Mouse (Mus musculus): ENCODE results near the gene Ifngr1. TPM values are rescaled to one million over a fixed set of nuclear protein-coding genes. Genes with fewer than 3 reads are reported as not detected.
"Not testable (repeated sequence)": the region's sequence is repeated elsewhere in the genome, so short reads cannot be mapped to it uniquely, and the experiment has no call there.

Ifngr1 gene
- total RNA-seq, 2 experiments from 2014 or later = 57.1 to 63.8 TPM

GRCm38 (mm10) chr10:19584846-19585245 is 6.9 kb upstream of the Ifngr1 start:
- intact Hi-C loops (cut with DNase I) = no loop called here

GRCm38 (mm10) chr10:19585860-19586259 is 5.9 kb upstream of the Ifngr1 start:
- no peak for DNase-seq
- intact Hi-C loops (cut with DNase I) = no loop called here

More at GRCm38 (mm10) chr10:19584846-19585245, 6.9 kb upstream of the Ifngr1 start:
- DNase-seq = no peak

DNA sequence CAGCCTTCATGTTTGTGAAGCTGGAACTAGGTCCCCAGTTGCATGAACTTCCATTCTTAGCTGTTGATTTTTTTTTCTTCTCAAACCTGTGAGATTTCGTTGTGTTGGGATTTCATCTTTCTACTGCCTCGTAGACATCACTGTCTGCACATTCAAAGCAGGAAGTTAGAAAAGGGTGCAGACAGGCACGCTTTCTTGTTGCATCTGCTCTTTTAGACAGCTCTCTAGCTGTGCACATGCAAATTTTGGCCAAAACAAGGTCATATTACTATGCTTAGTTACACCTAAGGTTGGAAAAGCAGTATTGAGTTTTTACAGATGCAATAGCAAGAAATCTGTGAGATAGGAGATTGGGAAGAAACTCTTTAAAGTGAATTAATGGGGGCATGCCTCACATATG is 4.5 kb upstream of the Ifngr1 start:
- intact Hi-C loops (cut with DNase I) = no loop called here
- no peak for DNase-seq

DNA sequence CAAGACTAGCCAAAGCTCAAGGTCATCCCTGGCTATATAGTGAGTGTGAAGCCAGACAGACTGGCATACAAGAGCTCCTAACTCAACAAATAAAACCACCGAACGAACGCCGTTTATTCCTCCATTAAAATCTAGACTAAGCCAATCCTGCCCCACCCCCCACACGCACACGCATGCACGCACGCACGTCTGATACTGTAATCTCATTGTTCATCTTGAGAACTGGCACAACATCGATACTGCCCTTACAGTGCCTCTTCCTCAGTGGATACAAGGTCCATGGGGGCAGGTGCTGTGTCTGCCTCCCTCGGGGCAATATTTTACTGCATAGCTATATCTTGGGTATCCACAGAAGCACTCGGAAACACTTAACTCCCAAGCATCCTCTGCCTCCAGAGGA is 2.1 kb upstream of the Ifngr1 start:
- intact Hi-C loops (cut with DNase I) = no loop called here
- DNase-seq = no peak

DNA sequence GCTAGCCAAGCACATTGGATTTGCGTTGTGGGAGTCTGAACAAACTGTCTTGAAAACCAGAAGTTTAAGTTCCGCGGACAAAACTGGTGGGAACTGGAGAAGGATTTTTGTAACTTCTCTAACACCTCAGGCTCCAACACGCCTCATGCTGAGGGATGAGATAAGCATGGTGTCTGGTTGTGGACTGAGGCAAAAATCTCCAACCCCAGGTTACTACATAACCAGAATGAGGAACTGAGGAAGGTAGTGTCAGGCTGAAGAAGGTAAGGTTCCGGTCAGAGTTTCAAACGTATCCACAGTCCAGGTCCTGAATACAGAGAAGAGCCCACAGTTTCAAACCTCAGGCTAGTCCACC is 486 bp upstream of the Ifngr1 start:
- DNase-seq = no peak
- intact Hi-C loops (cut with DNase I) = no loop called here

- intact Hi-C loops (cut with DNase I) = no loop called here
- DNase-seq = no peak
These were observed 807 bp downstream of the Ifngr1 start for GRCm38 (mm10) chr10:19592556-19592955.

DNA sequence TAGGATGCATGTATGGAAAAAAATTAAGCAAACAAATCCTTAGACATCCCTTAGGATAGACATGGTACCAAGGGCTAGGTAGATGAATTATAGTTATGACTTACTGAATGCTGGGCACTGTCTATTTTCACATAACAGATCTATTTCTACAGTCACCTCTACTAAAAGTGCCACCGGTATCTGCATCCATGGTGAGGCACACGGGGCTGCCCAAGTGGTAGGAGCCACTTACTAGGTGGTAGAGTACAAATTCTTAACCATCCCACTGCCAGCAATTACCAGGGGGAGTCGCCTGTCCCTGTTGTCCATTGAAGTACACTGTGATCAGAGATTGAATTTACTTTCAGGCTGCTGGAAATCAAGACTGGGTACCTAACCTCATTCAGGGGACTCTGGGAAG is 1.5 kb downstream of the Ifngr1 start:
- no peak for DNase-seq
- intact Hi-C loops (cut with DNase I) = no loop called here

DNA sequence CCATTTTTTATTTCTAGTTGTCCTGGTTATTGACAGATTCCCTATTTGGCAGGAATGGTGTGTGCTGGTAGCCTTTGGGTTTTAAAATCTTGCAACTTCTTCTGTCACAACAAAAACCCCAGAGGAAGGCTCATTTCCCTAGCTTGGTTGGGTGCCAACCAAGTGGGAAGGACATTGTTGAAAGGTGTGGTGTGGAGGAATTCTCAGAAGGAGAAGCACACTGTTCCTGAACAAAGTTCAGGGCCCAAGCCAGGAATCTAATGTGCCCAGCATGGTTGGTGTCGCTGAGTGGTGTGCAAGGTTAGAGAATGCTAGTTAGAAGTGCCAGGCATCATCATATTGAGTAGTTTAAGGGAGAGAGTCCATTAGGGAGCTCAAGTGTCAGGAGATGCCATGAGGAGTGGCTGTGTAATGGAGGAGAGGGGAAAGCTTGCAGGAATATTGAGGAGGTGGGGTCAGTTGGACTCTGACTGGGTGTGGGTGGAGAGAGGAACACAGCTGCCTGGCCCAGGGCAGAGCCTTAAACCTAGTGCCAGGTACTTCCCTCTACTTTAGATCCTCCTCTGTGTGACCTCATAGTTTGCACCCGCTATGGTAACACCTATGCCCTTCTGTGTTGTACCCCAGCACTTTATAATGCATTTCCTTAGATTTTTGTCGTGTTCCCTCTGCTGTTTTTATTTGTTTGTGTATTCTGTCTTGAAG is 2.6 kb downstream of the Ifngr1 start:
- intact Hi-C loops (cut with DNase I) = no loop called here
- no peak for DNase-seq

DNA sequence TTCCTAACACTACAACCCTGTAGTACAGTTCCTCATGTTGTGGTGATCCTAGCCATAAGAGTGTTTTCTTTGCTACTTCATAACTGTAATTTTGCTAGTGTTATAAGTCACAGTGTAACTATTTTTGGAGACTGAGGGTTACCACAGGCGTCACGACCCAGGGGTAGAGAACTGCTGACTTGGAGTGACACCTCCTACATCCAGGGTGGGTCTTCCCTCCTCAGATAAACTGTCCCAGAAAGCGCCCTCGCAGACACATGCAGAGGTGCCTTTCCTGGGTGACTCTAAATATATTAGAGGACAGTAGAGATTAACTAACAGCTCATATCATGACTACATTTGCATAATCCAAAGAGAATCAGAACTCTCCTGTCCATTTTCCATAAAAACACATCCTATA is 5.1 kb downstream of the Ifngr1 start:
- intact Hi-C loops (cut with DNase I) = loop anchor here (5.0 kb wide), 1 partner anchor 105 kb away; no protein-coding TSS in a partner anchor
- DNase-seq = no peak

DNA sequence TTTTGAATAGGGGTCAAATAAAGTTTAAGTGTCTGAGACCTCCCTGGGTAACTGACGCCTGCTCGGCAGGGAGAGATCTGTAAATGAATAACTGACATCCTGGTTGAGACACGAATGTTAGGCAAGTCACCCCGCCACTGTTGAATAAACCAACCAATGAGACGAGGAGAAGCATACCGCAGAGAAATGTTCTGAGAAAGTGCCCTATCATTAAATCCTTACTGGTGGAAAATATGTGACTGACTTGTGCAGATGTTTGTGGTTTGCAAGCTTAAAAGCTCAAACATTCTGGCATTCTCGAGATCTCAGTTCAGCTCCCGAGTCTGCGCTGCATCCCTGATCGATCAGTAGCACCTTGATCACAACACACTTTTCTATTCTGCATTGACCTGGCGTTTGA is 6.3 kb downstream of the Ifngr1 start:
- no peak for DNase-seq
- intact Hi-C loops (cut with DNase I) = loop anchor here (2.0 to 5.0 kb wide), 2 partner anchors 95 to 106 kb away; no protein-coding TSS in a partner anchor

- intact Hi-C loops (cut with DNase I) = loop anchor here (2.0 to 5.0 kb wide), 2 partner anchors 93 to 107 kb away; no protein-coding TSS in a partner anchor
- no peak for DNase-seq
These were observed 7.8 kb downstream of the Ifngr1 start for GRCm38 (mm10) chr10:19599331-19600092.

DNA sequence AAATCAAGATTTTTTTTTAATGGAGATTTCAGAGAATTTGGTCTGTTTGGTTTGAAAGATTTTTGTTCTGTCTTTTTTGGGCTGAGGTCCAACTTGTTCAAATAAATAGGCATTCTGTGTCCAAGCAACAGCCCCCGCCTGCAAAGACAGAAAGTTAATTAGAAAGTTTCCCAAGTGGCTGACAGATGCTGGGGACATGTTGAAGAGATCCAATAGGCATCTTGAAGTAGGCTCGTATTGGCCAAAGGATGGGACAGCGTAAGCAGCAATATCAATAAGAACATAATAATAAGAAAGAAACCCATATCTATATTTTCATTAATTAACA is 8.3 kb downstream of the Ifngr1 start:
- DNase-seq = no peak
- intact Hi-C loops (cut with DNase I) = no loop called here

- DNase-seq = peak; percentile 33 to 53
- intact Hi-C loops (cut with DNase I) = not testable (repeated sequence)
These were observed 9.8 kb downstream of the Ifngr1 start for GRCm38 (mm10) chr10:19601502-19601901.

DNA sequence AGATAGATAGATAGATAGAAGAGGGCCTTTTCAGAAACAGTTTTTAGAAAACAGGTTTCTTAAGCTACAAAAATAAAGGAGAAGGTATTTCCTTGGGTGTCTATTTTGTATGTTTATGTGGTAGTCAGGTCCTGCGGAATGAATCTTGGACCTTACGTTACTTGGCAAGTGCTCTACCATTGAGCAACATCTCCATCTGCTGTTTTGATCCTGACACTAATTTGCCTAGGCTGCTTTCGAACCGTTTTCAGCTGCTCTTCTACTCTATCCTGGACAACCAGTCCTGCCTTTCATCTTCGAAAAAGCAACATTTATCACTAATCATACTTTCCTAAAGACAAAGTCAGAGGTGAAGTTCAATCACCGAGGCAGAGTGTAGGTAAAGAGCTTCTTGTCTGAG is 11.5 kb downstream of the Ifngr1 start:
- no peak for DNase-seq
- intact Hi-C loops (cut with DNase I) = no loop called here

DNA sequence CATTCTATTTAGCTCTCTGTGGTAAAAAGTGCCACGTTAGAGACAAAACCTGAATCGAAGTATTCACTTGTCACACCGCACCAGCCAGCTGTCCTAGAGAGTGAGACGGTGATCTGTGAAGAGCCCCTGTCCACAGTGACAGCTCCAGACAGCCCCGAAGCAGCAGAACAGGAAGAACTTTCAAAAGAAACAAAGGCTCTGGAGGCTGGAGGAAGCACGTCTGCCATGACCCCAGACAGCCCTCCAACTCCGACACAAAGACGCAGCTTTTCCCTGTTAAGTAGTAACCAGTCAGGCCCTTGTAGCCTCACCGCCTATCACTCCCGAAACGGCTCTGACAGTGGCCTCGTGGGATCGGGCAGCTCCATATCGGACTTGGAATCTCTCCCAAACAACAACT is 17.4 kb downstream of the Ifngr1 start:
- intact Hi-C loops (cut with DNase I) = no loop called here

GRCm38 (mm10) chr10:19611616-19612015 is 19.9 kb downstream of the Ifngr1 start:
- DNase-seq = no peak
- intact Hi-C loops (cut with DNase I) = no loop called here

More for the DNA sequence above, 17.4 kb downstream of the Ifngr1 start:
- DNase-seq = no peak

DNA sequence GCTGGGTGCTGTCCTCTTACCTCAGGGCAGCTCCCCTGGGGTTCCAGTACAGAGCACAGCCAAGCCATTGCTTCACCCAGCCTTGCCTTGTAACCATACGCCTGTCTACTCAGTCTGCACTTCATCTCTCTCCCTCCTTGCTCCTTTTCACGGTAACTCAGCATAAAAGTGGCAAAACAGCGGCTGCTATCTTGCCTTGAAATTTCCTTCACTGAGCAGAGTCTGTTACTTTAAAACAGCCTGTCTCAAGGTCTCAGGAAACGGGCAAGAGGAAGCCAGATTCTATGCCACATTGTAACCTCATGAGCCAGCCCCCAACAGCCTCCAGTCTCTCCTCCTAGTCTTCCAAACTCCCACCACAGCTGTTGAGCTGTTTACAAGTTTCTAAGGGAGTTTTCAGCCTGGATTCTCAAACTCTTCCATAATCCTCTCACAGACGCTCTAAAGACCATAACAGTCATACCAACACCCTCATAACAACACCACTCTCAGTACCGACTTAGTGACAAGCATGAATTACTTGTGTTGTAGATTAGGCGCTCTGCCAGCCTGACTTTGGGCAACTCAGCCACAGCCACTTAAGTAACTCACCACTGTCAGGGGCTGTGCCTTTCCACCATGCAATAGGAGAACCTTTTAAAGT is 21.5 kb downstream of the Ifngr1 start:
- DNase-seq = peak in 1 of 2 experiments; percentile 39
- intact Hi-C loops (cut with DNase I) = no loop called here

DNA sequence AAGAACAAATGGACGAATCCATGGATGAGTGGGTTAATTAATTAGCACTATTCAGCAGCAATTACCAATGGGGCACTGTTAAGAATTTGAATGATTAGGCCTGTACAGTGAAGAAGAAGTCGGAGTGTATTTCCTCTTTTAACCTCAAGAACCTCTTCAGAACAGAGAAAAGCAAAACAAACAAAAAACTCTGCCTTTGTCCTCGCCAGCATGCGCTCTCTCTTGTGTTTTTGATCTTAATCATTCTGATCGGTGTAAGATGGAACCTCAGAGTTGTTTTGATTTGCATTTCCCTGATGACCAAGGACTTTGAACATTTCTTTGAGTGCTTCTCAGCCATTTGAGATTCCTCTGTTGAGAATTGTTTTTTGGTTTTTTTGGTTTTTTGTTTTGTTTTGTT is 28.0 kb downstream of the Ifngr1 start:
- intact Hi-C loops (cut with DNase I) = no loop called here
- no peak for DNase-seq

DNA sequence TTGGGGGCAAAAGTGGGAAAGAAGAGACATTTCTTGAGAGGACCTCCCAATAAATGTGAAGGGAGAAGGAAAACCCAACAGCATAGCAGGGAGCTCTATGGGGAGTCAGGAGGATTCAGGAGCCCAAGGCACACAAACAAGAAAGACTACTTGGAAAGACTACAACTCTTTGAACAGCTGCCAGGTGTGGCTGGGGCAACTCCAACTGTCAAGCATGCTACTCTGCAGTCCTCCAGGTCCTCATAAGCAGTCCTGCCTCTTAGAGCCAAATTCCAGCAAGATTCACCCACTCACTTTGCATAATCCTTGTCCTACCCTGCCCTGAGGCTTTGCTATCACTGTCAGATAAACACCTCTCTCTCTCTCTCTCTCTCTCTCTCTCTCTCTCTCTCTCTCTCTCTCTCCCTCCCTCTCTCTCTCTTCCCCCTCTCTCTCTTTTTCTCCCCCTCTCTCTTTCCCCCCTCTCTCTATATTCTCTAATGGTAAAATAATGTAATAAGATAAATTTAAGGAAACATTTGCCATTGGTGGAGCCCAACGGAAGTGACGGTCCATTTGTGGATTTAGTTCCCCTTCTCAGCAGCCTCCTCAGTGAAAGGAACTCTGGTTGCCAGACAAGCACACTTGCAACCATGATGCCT is 29.8 kb downstream of the Ifngr1 start, which contains the start of gene Il22ra2:
Gene Il22ra2, plus strand, starts transcription at position 591 of the 641 bp plus-strand sequence.
- no peak for DNase-seq
- intact Hi-C loops (cut with DNase I) = no loop called here

DNA sequence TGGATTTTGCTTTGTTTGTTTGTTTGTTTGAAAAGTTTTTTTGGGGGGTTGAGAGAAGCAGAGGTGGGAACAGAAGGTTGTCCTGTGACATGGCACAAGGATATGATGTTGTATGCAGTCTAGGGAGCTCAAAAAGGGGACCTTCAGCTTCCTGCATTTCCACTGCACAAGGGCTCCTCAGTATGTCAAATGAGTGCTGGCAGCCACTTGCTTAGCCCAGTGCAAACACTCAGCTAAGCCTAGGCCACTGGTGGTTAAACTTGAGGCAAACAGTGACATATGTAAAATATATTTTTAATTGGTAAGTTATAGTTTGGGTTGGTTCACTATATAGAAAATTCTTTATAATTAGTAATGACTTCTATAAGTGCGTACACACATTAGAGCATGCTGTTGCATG is 32.9 kb downstream of the Ifngr1 start:
- no peak for DNase-seq

DNA sequence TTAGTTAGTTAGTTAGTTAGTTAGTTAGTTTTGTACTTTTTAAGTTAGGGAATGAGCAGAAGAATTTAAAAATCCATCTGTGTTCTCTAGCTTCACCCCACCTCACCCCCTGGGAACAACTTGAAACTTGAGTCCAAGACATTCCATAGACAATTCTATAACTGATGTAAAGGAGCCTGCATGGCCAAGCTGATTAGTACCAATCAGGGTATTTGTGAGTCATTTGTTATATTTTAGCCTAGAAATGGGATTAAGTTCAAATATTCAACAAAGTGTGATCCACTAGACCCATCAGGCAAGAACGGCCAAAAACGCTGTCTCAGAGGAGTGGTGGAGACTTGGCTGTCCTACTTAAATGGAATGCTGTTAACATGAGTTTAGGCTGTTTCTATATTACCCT is 35.6 kb downstream of the Ifngr1 start:
- no peak for DNase-seq
- intact Hi-C loops (cut with DNase I) = no loop called here

More for the DNA sequence above, 32.9 kb downstream of the Ifngr1 start:
- intact Hi-C loops (cut with DNase I) = no loop called here

Measured in heart, postnatal 14 days (tissue).